Mouse (Mus musculus) embryo, embryonic 11 days (tissue): ENCODE measurements at regions not wholly inside any gene's neighbourhood (a gene's known extent, or its start where the extent isn't known, plus 50 kb on each side); places are given as distances from the start of the nearest gene placed in this dataset.

ENCODE experiments used
- DNase-seq: peaks from one replicate; pipeline ENCODE4 v3.0.0-alpha.2; 2015

GRCm38 (mm10) chr8:26358711-26359136 is 239.4 kb downstream of the Gm45692 start:
- DNase-seq: no peak

GRCm38 (mm10) chr8:26362366-26362765 is 243.0 kb downstream of the Gm45692 start:
- DNase-seq: no peak

GRCm38 (mm10) chr8:26363616-26364015 is 244.3 kb downstream of the Gm45692 start:
- DNase-seq: no peak

GRCm38 (mm10) chr8:26364637-26365036 is 245.3 kb downstream of the Gm45692 start:
- DNase-seq: peak; percentile 35

GRCm38 (mm10) chr8:26380668-26381067 is 261.3 kb downstream of the Gm45692 start:
- peak; percentile 64 for DNase-seq

- DNase-seq: no peak
Observed at GRCm38 (mm10) chr8:26382426-26382825, 263.1 kb downstream of the Gm45692 start.

DNA sequence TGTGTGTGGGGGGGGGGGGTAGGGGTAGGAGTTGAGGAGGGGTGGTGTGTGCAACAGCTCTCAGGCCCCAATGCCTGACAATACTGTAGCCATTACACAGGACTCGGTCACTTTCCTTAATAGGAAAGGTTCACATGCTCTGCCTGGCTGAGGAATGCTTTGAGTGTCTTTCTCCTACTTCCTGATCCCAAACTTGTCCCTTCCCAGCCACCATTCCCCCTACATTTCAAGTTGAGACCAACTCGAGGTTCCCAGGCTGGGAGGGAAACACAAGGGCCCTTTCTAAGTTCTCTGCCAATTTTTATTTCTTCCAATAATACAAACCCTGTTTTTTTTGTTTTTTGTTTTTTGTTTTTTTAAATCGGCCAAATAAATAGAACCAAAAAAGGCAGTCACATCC is 264.6 kb downstream of the Gm45692 start:
- DNase-seq: peak; percentile 36

DNA sequence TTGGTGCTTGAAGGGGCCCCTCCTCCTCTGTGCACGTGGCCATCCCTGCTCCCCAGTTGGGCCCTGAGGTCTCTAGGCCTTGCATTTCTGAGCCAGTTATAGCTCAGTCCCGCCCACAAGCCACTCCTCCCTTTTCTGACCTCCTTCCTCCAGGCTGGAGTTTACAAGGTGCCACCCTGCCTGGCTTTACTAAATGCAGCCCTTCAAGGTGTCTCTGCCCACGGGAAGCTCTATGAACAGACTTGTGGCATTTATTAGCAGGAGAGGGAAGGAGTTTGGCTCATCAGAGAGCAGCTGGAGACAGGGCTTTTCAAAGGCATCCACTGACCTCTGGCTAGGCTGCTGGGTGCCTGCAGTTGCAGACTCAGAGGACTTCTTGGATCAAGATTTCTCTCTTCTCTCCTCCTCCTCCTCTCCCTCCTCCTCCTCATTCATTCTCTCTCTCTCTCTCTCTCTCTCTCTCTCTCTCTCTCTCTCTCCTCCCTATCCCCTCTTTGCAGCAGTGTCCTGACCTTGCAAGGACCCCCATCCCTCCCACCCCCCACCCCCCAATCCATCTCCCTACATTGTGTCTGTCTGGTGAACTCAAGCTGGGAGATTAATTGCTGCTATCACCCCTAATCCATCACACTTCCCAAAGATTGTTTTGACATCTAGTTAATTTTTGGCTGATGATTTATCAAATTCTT is 265.1 kb downstream of the Gm45692 start:
- DNase-seq: peak; percentile 78

DNA sequence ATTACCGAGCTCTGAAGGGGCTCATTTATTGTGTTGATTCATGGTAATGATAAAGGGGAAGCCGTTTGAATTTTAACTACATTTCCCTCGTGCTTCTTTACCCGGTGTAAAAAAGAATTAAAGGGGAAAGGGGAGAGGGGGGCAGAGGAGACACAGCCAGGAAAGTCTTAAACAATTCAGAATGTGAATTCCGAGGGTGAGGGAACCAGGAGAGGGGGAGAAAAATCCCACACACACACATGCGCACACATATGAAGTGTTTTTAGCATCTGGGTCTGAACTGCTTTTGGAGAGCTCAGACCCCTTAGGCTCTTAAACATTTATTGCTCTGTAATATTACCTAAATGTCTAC is 265.6 kb downstream of the Gm45692 start:
- peak; percentile 43 for DNase-seq

GRCm38 (mm10) chr8:26395061-26395460 is 275.7 kb downstream of the Gm45692 start:
- DNase-seq: no peak

GRCm38 (mm10) chr8:26420002-26420401 is 300.7 kb downstream of the Gm45692 start:
- DNase-seq: no peak

GRCm38 (mm10) chr8:26420536-26420935 is 301.2 kb downstream of the Gm45692 start:
- peak; percentile 52 for DNase-seq

GRCm38 (mm10) chr8:26427311-26427710 is 308.0 kb downstream of the Gm45692 start:
- DNase-seq: no peak

- DNase-seq: no peak
Observed at GRCm38 (mm10) chr8:26429751-26430327, 310.5 kb downstream of the Gm45692 start.

DNA sequence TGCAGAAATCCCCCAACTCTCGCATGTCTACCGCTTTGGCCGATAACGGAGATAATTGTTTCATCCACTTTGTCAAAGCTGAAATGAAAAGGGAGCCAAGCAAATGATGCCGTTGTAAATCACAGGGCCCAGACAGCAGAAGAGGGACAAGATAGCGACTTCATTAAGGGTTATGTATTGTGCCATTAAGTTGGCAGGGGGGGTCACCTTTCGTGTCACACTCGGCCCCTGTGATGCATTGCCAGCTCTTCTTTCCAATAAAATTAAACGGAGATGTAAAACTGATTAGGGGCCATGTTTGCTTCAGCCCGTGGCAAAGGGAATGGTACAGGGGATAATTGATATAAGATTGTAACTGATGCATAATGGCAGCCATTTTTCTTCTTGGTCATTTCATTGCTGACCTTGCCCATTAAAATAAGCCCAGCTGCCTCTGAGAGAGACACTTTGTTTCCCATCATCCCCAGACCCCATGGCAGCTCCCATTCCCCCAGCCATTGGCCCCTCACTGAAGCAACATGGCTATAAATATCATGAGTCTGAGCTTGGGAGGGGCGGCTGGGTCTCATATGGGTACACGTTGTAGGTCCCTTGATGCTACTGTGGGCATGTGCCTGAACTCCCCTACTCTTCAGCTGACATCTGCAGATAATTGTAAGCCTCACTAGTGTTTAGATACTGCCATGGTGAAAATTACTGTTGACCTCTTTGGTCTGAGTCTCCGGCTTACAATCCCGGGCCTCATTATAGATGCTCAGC is 313.0 kb downstream of the Gm45692 start:
- DNase-seq: no peak

GRCm38 (mm10) chr8:26436236-26436635 is 316.9 kb downstream of the Gm45692 start:
- no peak for DNase-seq

GRCm38 (mm10) chr8:26437571-26437970 is 318.2 kb downstream of the Gm45692 start:
- no peak for DNase-seq

DNA sequence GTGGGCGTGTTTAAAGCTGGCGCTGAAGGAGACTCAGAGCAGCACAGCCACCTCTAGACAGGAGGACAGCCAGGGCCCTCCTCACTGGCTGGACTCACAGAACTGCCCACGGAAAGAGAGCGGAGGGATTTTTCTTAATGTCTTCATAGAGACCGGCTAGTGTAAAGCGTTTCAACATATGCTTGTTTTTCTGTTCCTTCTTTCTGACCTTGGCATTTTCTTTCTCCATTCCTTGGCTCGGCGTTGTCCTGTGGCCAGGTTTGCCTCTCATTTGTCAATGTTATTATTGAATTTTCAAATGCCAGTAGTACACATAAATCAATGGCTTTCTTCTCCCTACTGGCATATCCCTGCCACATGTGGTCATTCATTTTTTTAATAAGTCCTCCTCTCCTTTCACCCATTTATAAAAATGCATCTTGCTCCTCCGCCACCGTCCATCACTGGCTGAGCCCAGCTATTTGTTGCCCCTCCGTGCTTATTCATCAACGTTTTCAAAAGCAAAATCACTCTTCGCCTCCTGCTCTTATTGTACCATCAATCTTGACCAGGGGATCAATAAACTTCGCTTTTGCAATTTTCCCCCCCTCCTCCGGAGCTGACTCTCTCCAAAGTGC is 319.0 kb downstream of the Gm45692 start:
- DNase-seq: peak; percentile 32

DNA sequence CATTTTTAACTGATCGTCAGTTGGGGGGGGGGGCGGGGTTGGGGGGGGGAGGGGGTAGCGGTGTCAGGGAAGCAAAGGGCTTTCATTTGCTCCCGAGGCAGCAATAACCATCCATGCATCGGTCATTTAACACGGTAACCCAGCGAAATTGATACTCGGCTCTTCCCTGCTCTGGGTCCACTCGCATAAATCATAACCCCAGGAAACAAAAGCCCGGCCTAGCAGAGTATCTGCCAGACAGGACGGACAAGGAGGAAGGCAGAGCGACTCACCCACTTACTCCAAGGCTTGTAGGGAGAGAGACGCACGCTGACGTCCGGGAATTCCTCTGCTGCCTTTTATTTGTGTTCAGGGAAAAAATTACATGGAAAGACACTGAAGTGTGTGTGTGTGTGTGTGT is 319.5 kb downstream of the Gm45692 start:
- peak; percentile 53 for DNase-seq

DNA sequence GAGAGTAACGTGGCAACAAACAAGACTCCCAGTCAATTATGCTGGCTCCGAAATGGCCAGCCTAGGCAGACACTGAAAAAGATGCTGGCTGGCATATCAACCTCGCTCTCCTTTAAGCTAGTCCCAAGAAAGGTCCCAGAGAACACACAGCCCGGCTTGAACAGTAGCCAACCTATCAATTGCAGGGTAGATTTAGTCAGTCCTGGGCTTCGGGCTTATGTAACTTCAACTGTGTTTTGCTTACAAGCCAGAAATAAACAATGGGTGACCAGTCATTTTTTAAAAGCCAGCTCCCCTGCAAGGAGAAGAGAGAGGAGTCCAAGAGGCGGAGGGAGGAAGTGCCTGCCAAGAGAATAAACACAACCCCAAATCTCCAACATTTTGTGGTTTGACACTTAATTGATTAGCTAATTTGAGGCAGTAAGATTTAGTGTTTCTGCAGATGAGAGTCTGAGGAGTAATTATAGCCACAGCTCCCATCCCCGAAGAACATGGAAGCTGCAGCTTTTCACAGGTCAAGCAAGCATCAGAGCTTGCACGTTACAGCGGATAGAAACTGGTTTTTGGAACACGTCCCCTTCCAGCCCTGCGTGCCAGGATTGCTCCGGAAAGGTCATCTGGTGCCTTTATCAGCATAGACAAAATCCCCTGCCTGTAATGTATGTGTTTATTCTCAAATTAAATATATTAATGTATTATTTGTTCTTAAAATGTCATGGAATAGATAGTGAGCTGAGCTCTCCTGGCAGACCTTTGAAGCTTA is 322.1 kb downstream of the Gm45692 start:
- no peak for DNase-seq

- peak; percentile 72 for DNase-seq
Observed at GRCm38 (mm10) chr8:26443041-26443440, 323.7 kb downstream of the Gm45692 start.

- DNase-seq: no peak
Observed at GRCm38 (mm10) chr8:26443735-26444134, 324.4 kb downstream of the Gm45692 start.

DNA sequence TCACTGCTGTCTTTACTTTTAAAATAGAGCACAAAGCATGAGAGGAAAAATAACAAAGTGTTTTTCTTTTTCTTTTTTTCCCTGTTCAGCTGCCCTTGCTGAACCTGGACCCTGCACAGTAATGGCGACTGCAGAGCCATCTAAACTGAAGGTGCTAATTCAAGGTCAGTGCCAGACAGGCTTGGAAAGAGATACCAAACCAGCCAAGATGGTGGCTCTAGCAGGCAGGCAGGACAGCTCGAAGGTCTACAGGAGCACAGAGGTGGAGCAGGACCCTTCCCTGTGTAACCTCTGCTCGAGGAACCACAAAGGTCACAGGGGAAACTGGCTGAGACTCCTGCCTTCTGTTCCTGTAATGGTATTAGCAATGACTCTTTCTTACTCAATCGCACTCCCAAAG is 326.7 kb downstream of the Gm45692 start:
- DNase-seq: no peak
